Mouse (Mus musculus): ENCODE results near the gene Sumo3.

Sumo3 gene

GRCm38 (mm10) chr10:77626036-77626435 is 20.1 kb downstream of the Sumo3 start:
- no peak for DNase-seq (ENCODE audit: low read depth, low spot score)

DNA sequence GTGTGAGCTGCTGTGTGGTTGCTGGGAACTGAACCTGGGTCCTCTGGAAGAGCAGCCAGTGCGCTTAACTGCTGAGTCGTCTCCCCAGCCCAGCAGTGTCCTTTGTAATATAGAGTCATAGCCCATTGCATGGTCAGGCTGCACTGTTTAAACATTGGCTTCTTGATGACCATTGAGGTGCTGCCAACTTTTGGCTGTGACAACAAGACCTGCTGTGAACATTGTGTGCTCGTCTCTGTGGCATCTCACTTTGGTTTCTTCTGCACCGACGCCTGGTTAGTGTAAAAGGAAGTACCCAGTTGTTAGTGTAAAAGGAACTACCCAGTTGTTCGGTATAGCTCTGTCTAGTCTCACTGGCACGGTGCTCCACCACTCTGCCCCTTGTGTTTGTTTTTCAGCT is 20.7 kb downstream of the Sumo3 start:
- DNase-seq (ENCODE audit: low read depth, low spot score): no peak

GRCm38 (mm10) chr10:77627497-77627896 is 21.6 kb downstream of the Sumo3 start:
- DNase-seq (ENCODE audit: low read depth, low spot score): peak; percentile 90

- DNase-seq (ENCODE audit: low read depth, low spot score): no peak
These were observed 23.3 kb downstream of the Sumo3 start for GRCm38 (mm10) chr10:77629163-77629562.

DNA sequence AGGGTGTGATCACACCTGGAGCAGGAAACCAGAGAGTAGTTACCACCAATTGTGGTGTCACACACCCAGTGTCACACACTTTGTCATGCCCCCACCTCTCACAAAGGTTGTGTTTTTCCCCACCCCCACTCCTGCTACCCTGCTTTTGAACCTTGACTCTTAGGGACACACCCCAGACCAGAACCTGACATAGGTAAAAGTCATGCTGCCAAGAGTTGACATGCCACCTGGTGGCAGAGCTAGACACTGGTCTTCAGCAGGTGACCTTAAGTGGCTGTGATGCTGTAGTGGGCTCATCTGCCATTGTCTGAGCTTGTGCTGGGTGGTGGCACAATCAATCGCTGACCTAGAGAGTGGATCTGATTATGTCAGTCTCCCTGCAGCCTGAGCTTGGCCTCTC is 24.1 kb downstream of the Sumo3 start:
- no peak for DNase-seq (ENCODE audit: low read depth, low spot score)

GRCm38 (mm10) chr10:77634016-77634415 is 28.1 kb downstream of the Sumo3 start:
- DNase-seq (ENCODE audit: low read depth, low spot score): no peak

DNA sequence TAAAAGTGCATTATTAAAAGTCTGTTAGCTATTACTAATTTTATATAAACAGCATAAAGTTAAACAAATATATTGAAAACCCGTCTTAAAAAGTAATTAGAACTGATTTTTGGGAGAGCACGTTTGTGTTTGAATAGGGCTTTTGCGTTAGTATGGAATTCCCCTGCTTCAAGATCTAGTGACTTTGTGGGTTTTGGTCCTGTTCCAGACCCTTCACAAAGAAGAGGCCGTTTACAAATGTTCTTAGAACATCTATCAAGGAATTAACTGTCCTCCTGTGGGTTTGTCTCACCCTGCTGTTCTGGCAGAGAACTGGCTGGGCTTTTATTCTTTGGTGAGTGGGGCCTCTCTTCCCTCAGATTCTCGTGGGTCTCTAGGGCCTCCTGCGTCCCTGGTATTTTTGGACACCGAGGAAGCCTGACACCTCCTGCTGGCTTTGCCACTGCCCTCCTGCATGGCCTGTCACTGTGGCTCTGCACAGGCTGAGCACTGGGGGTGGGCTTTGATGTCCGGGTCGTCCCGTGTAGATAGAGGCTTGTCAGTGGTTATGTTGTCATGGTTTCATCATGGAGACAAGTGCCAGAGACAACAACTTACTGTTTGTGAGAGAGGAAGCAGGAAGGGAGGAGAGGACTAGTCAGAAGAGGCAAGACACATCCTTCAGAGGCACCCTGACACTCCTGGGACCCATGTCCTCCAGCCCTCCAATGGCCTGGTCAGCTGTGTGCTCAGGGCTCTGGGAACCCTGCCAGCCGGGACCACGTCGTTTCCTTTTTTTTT is 28.7 kb downstream of the Sumo3 start:
- no peak for DNase-seq (ENCODE audit: low read depth, low spot score)

GRCm38 (mm10) chr10:77636234-77636922 is 30.5 kb downstream of the Sumo3 start:
- no peak for DNase-seq (ENCODE audit: low read depth, low spot score)

- DNase-seq (ENCODE audit: low read depth, low spot score): no peak
These were observed 33.1 kb downstream of the Sumo3 start for GRCm38 (mm10) chr10:77638956-77639355.

DNA sequence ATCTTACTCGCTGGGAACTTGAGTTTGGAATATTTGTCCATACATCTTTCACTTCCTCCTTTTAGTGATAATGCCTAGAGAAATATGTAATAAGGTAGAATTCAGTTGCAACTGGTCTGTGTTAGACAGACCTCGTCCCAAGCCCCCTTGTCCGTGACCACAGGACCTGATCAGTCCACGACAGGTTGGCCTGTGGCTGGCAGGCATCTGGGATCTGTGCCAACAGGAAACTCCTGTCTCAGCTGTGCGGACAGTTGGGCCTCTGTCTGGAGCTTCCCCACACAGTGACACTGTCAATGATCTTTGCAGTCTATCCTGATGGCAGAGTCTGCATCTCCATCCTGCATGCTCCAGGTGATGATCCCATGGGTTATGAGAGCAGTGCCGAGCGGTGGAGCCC is 37.3 kb downstream of the Sumo3 start:
- DNase-seq (ENCODE audit: low read depth, low spot score): no peak

- no peak for DNase-seq (ENCODE audit: low read depth, low spot score)
These were observed 39.7 kb downstream of the Sumo3 start for GRCm38 (mm10) chr10:77645571-77645970.

- no peak for DNase-seq (ENCODE audit: low read depth, low spot score)
These were observed 41.6 kb downstream of the Sumo3 start for GRCm38 (mm10) chr10:77647461-77647860.

DNA sequence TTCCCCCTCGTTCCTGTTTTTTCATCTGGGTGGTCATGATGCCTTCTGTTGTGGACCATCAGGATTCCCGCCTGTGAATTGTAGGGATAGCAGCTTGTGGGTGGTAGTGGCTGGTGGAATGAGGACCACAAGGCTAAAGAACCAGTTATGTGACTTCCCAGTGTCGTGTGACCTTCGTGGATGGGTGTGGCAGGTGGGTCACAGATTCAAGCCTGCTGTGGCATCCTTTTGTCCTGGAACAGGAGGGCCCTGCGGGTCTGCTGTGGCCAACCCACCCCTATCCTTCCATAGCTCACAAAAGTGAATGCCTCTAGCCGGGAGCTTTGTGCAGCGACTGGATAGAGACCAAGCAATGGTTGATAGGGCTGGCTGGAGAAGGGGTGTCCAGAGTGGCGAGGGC is 42.0 kb downstream of the Sumo3 start:
- DNase-seq (ENCODE audit: low read depth, low spot score): no peak

GRCm38 (mm10) chr10:77652046-77652445 is 46.1 kb downstream of the Sumo3 start:
- no peak for DNase-seq (ENCODE audit: low read depth, low spot score)

DNA sequence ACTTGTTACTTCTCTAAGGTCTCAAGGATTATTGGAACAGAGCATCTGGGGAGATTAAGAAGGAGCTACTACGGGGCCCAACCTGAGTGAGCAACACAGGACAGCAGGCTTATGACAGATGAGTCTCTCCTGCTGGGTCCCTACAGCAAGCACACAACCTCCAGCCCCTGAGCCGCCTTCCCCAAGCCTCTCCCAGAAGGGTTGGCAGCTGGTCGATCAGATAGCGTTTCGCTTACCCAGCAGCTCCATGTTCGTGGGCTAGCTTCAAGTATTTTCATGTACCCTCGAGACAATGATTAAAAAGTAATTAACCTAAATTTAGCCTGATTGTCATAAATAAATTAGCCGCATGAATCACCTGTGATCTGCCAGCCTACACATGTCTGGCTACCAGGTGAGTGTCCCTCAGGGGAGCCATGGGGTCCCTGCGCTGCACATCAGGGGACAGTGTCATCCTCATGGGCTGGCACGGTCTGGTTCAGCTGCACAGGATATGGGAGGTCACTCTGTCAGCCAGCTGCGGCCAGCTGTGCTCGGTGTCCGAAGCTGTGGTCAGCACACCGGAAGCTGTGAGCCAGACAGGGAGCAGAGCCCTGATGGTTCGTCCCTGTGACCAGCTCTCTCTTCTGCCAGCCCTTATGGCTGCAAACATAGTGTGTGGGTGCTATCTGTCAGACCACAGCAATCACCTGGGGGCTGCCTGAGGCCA is 52.5 kb downstream of the Sumo3 start:
- DNase-seq (ENCODE audit: low read depth, low spot score): no peak

DNA sequence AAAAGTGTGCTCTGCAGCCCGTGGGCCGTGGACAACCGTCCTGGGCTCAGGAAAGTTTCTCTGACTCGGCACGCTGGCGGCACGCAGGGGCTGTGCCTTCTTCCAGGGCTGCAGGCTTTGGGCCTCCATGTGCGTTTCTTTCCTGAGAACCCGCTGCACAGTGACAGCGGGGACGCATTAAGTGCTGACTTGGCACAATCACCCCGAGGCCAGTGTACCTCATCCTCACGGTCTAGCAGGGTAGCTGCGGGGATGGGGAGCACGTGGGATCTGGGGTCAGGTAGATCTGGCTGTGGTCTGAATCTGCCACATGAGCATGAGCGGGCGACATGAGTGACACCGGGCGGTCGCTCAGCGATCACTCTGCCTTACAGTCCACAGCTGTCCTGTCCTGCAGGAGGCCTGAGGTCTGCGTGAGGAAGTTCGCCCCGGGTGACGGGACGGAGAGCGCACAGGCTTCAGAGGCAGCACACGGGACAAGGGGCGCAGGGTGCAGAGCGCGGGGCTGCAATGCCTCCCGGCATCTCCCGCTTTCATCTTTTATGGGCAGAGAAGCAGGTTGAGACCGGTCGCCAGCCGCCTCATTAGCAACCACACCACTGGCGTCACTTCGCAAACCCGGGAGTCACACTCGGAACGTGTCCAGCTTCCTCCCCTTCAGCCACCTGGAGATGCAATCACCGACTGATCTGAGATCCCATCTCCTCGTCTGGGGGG is 58.2 kb downstream of the Sumo3 start:
- DNase-seq (ENCODE audit: low read depth, low spot score): no peak

- DNase-seq (ENCODE audit: low read depth, low spot score): no peak
These were observed 60.4 kb downstream of the Sumo3 start for GRCm38 (mm10) chr10:77666342-77666741.

GRCm38 (mm10) chr10:77667402-77667801 is 61.5 kb downstream of the Sumo3 start:
- DNase-seq (ENCODE audit: low read depth, low spot score): no peak
